Mouse (Mus musculus): ENCODE measurements around the gene Lrrn4. TPM values are rescaled to one million over a fixed set of nuclear protein-coding genes. Genes with fewer than 3 reads are reported as not detected.
A peak's percentile ranks its signal among the peaks of the same experiment; 100 is the strongest.

The Lrrn4 gene
- polyA plus RNA-seq, 1 experiment from 2014 or later: not detected

- H3K36me3 ChIP-seq: no peaks in the 10 kb centered on the region
- no peak overlapping the region for H3K27ac ChIP-seq
- no peak overlapping the region for H3K4me2 ChIP-seq
- H3K4me1 ChIP-seq (replicated peaks): no peaks in the 10 kb centered on the region; the same call in 1 of the 2 replicates
- no peak for ATAC-seq (ENCODE audit: low FRiP score)
- H3K9ac ChIP-seq: no peak overlapping the region
- H3K27me3 ChIP-seq: no peaks in the 10 kb centered on the region
- H3K4me3 ChIP-seq: no peak overlapping the region
- no peaks in the 10 kb centered on the region for H3K9me3 ChIP-seq
- 94% methylated on average over 1 of the region's 1 CpGs for WGBS
Observed at GRCm38 (mm10) chr2:132900596-132900995, 19.9 kb upstream of the Lrrn4 start.

- no peak overlapping the region for H3K27ac ChIP-seq
- 65% methylated on average over 1 of the region's 1 CpGs for WGBS
- H3K36me3 ChIP-seq: no peaks in the 10 kb centered on the region
- H3K27me3 ChIP-seq: no peaks in the 10 kb centered on the region
- no peak overlapping the region for H3K4me3 ChIP-seq
- H3K9ac ChIP-seq: no peak overlapping the region
- H3K9me3 ChIP-seq: no peaks in the 10 kb centered on the region
- ATAC-seq (ENCODE audit: low FRiP score): no peak
- no peak overlapping the region for H3K4me2 ChIP-seq
- no peaks in the 10 kb centered on the region; the same call in 1 of the 2 replicates for H3K4me1 ChIP-seq (replicated peaks)
Observed at GRCm38 (mm10) chr2:132898211-132898610, 17.5 kb upstream of the Lrrn4 start.

GRCm38 (mm10) chr2:132893826-132894225, 13.1 kb upstream of the Lrrn4 start:
- H3K4me3 ChIP-seq: no peak overlapping the region
- no peaks in the 10 kb centered on the region for H3K9me3 ChIP-seq
- no peaks in the 10 kb centered on the region for H3K4me1 ChIP-seq (replicated peaks)
- H3K9ac ChIP-seq: no peak overlapping the region
- no peak for ATAC-seq (ENCODE audit: low FRiP score)
- no peaks in the 10 kb centered on the region for H3K36me3 ChIP-seq
- H3K27me3 ChIP-seq: no peaks in the 10 kb centered on the region
- no peak overlapping the region for H3K4me2 ChIP-seq
- no peak overlapping the region for H3K27ac ChIP-seq
- WGBS: 86% methylated on average over 5 of the region's 5 CpGs

GRCm38 (mm10) chr2:132885312-132885711, 4.6 kb upstream of the Lrrn4 start:
- no peak overlapping the region for H3K9ac ChIP-seq
- ATAC-seq (ENCODE audit: low FRiP score): no peak
- H3K4me1 ChIP-seq (replicated peaks): peaks cover 7% of the 10 kb centered on the region
- H3K4me2 ChIP-seq: no peak overlapping the region
- 92% methylated on average over 7 of the region's 7 CpGs for WGBS
- no peaks in the 10 kb centered on the region for H3K36me3 ChIP-seq
- H3K4me3 ChIP-seq: no peak overlapping the region
- no peaks in the 10 kb centered on the region for H3K9me3 ChIP-seq
- H3K27me3 ChIP-seq: peaks cover 20% of the 10 kb centered on the region
- H3K27ac ChIP-seq: no peak overlapping the region

GRCm38 (mm10) chr2:132884303-132884967, 3.7 kb upstream of the Lrrn4 start:
- Histone ChIP-seq H3K36me3 (no peaks in the 10 kb centered on the region), H3K27me3 (peaks cover 27% of the 10 kb centered on the region), H3K27ac (no peak overlapping the region), H3K4me1 (replicated peaks) (peaks cover 16% of the 10 kb centered on the region), H3K4me2 (no peak overlapping the region), H3K9me3 (no peaks in the 10 kb centered on the region), H3K4me3 (no peak overlapping the region), H3K9ac (no peak overlapping the region)
- WGBS: 84% methylated on average over 8 of the region's 8 CpGs
- ATAC-seq (ENCODE audit: low FRiP score): no peak

GRCm38 (mm10) chr2:132879261-132880044, 1.2 kb downstream of the Lrrn4 start:
- H3K4me2 ChIP-seq: peak overlapping the region; percentile 97
- H3K36me3 ChIP-seq: no peaks in the 10 kb centered on the region
- peaks cover 25% of the 10 kb centered on the region for H3K4me1 ChIP-seq (replicated peaks)
- no peak overlapping the region for H3K27ac ChIP-seq
- peak; percentile 86 for ATAC-seq (ENCODE audit: low FRiP score)
- H3K4me3 ChIP-seq: peak overlapping the region; percentile 64
- no peaks in the 10 kb centered on the region for H3K9me3 ChIP-seq
- peak overlapping the region; percentile 71 for H3K9ac ChIP-seq
- peaks cover 59% of the 10 kb centered on the region for H3K27me3 ChIP-seq
- WGBS: under 1% methylated on average over 58 of the region's 58 CpGs

- peaks cover 25% of the 10 kb centered on the region for H3K4me1 ChIP-seq (replicated peaks)
- 74% methylated on average over 1 of the region's 1 CpGs for WGBS
- no peaks in the 10 kb centered on the region for H3K9me3 ChIP-seq
- H3K27ac ChIP-seq: no peak overlapping the region
- no peak overlapping the region for H3K4me3 ChIP-seq
- H3K9ac ChIP-seq: no peak overlapping the region
- no peaks in the 10 kb centered on the region for H3K36me3 ChIP-seq
- no peak overlapping the region for H3K4me2 ChIP-seq
- peaks cover 56% of the 10 kb centered on the region for H3K27me3 ChIP-seq
- no peak for ATAC-seq (ENCODE audit: low FRiP score)
Observed at GRCm38 (mm10) chr2:132876991-132877390, 3.7 kb downstream of the Lrrn4 start.

- H3K27ac ChIP-seq: no peak overlapping the region
- 85% methylated on average over 10 of the region's 10 CpGs for WGBS
Observed at GRCm38 (mm10) chr2:132873657-132874326, 6.9 kb downstream of the Lrrn4 start.

GRCm38 (mm10) chr2:132871663-132872062, 9.0 kb downstream of the Lrrn4 start:
- Histone ChIP-seq H3K27ac (no peak overlapping the region), H3K27me3 (peaks cover 4% of the 10 kb centered on the region; the same call in 1 of the 2 replicates), H3K4me3 (no peak overlapping the region), H3K4me1 (replicated peaks) (no peaks in the 10 kb centered on the region), H3K9ac (no peak overlapping the region), H3K9me3 (no peaks in the 10 kb centered on the region), H3K36me3 (peaks cover 6% of the 10 kb centered on the region), H3K4me2 (no peak overlapping the region)
- 83% methylated on average over 3 of the region's 3 CpGs for WGBS
- ATAC-seq (ENCODE audit: low FRiP score): no peak

More at GRCm38 (mm10) chr2:132873657-132874326, 6.9 kb downstream of the Lrrn4 start:
- no peak overlapping the region for H3K9ac ChIP-seq
- H3K9me3 ChIP-seq: no peaks in the 10 kb centered on the region
- no peak overlapping the region for H3K4me3 ChIP-seq
- ATAC-seq (ENCODE audit: low FRiP score): no peak
- no peak overlapping the region for H3K4me2 ChIP-seq
- peaks cover 25% of the 10 kb centered on the region for H3K27me3 ChIP-seq
- peaks cover 3% of the 10 kb centered on the region for H3K4me1 ChIP-seq (replicated peaks)
- no peaks in the 10 kb centered on the region for H3K36me3 ChIP-seq

GRCm38 (mm10) chr2:132870286-132870685, 10.4 kb downstream of the Lrrn4 start:
- Histone ChIP-seq H3K4me2 (no peak overlapping the region), H3K36me3 (peaks cover 13% of the 10 kb centered on the region), H3K4me1 (replicated peaks) (no peaks in the 10 kb centered on the region), H3K27me3 (no peaks in the 10 kb centered on the region), H3K9me3 (no peaks in the 10 kb centered on the region), H3K27ac (no peak overlapping the region), H3K9ac (no peak overlapping the region), H3K4me3 (no peak overlapping the region)
- ATAC-seq (ENCODE audit: low FRiP score): no peak
- WGBS: 78% methylated on average over 4 of the region's 4 CpGs

GRCm38 (mm10) chr2:132869682-132870081, 11.0 kb downstream of the Lrrn4 start:
- no peaks in the 10 kb centered on the region for H3K4me1 ChIP-seq (replicated peaks)
- H3K27me3 ChIP-seq: no peaks in the 10 kb centered on the region
- ATAC-seq (ENCODE audit: low FRiP score): no peak
- no peak overlapping the region for H3K27ac ChIP-seq
- no peak overlapping the region for H3K9ac ChIP-seq
- H3K36me3 ChIP-seq: peaks cover 17% of the 10 kb centered on the region
- H3K4me3 ChIP-seq: no peak overlapping the region
- 91% methylated on average over 5 of the region's 5 CpGs for WGBS
- no peak overlapping the region for H3K4me2 ChIP-seq
- no peaks in the 10 kb centered on the region for H3K9me3 ChIP-seq

- Histone ChIP-seq H3K9ac (no peak overlapping the region), H3K4me3 (no peak overlapping the region), H3K4me1 (replicated peaks) (no peaks in the 10 kb centered on the region), H3K4me2 (no peak overlapping the region), H3K9me3 (no peaks in the 10 kb centered on the region), H3K27ac (no peak overlapping the region), H3K27me3 (no peaks in the 10 kb centered on the region), H3K36me3 (peaks cover 29% of the 10 kb centered on the region)
- WGBS: 82% methylated on average over 5 of the region's 5 CpGs
- no peak for ATAC-seq (ENCODE audit: low FRiP score)
Observed at GRCm38 (mm10) chr2:132867521-132867920, 13.2 kb downstream of the Lrrn4 start.

All from hindbrain, embryonic 13.5 days (tissue).